Mouse (Mus musculus): ENCODE measurements at regions not wholly inside any gene's neighbourhood (a gene's known extent, or its start where the extent isn't known, plus 50 kb on each side); places are given as distances from the start of the nearest gene placed in this dataset.

- in situ Hi-C loops (cut with MboI; ENCODE audit: low pct_ligation_motif_present, low pct_unique_long_range_greater_than_20kb, low sequenced_read_pairs) (no loop called here), dilution Hi-C loops (cut with MboI; ENCODE audit: extremely low pct_ligation_motif_present, extremely low pct_unique_long_range_greater_than_20kb, low sequenced_read_pairs) (no loop called here)
- Histone ChIP-seq H3K79me2 (replicated peaks; ENCODE audit: control insufficient read depth, extremely low read depth, insufficient read depth, poor library complexity, severe bottlenecking) (no peaks in the 10 kb centered on the region), H3K36me3 (replicated peaks in 1 of 2; ENCODE audit: control insufficient read depth in 1 of 2, insufficient read depth in 1 of 2, low read length in 1 of 2) (no peaks in the 10 kb centered on the region), H3K9me3 (replicated peaks; ENCODE audit: low read length) (no peaks in the 10 kb centered on the region), H3K27ac (ENCODE audit: insufficient read depth, low read depth) (no peak overlapping the region), H3K4me3 (replicated peaks in 1 of 3; ENCODE audit: low read depth in 2 of 3, low read length in 2 of 3, poor library complexity in 1 of 3) (no peak overlapping the region), H3K9ac (ENCODE audit: insufficient read depth, low read depth) (no peak overlapping the region), H3K4me2 (ENCODE audit: insufficient read depth, low read depth, poor library complexity, severe bottlenecking) (no peak overlapping the region), H3K4me1 (ENCODE audit: control insufficient read depth in 1 of 2, insufficient read depth in 2 of 2) (no peaks in the 10 kb centered on the region), H3K27me3 (replicated peaks) (no peaks in the 10 kb centered on the region)
- DNase-seq (ENCODE audit: extremely low read depth), result no peak
- no peak for TF ChIP-seq RCOR1 (conservative IDR thresholded peaks at IDR 0.05; ENCODE audit: low read depth, low read length)
- TF ChIP-seq MAZ (IDR thresholded peaks at IDR 0.05; ENCODE audit: low read depth, low read length), result no peak
These were observed 732.8 kb downstream of the Kcna4 start for GRCm38 (mm10) chr2:108023206-108023605.

GRCm38 (mm10) chr2:108030657-108031056 lies 740.2 kb downstream of the Kcna4 start:
- H3K4me3 ChIP-seq (replicated peaks in 1 of 3; ENCODE audit: low read depth in 2 of 3, low read length in 2 of 3, poor library complexity in 1 of 3), result no peak overlapping the region
- TF ChIP-seq ZNF384 (IDR thresholded peaks at IDR 0.05; ENCODE audit: low read depth, low read length) (no peak), TBP (conservative IDR thresholded peaks at IDR 0.05; ENCODE audit: low read depth, low read length) (no peak), SMC3 (IDR thresholded peaks at IDR 0.05; ENCODE audit: low read depth, low read length) (no peak), KAT2A (IDR thresholded peaks at IDR 0.05; ENCODE audit: insufficient replicate concordance, low read length) (no peak), USF1 (IDR thresholded peaks at IDR 0.05; ENCODE audit: low read depth, low read length) (no peak), CHD1 (IDR thresholded peaks at IDR 0.05; ENCODE audit: low read depth, low read length) (no peak), USF2 (conservative IDR thresholded peaks at IDR 0.05; ENCODE audit: low read depth, low read length) (no peak), RAD21 (IDR thresholded peaks at IDR 0.05; ENCODE audit: low read depth, low read length) (no peak), ZKSCAN1 (IDR thresholded peaks at IDR 0.05; ENCODE audit: borderline replicate concordance, low read depth, low read length) (no peak), UBTF (IDR thresholded peaks at IDR 0.05; ENCODE audit: low read depth, low read length) (no peak), CTCF (conservative IDR thresholded peaks at IDR 0.05 in 1 of 2, IDR thresholded peaks at IDR 0.05 in 1 of 2; ENCODE audit: low read depth in 2 of 2, low read length in 2 of 2) (no peak), GABPA (IDR thresholded peaks at IDR 0.05; ENCODE audit: insufficient replicate concordance, low read depth, low read length) (no peak), NRF1 (IDR thresholded peaks at IDR 0.05; ENCODE audit: low read depth, low read length) (no peak), MEF2A (IDR thresholded peaks at IDR 0.05; ENCODE audit: borderline replicate concordance, low read depth, low read length) (no peak), POLR2AphosphoS2 (IDR thresholded peaks at IDR 0.05; ENCODE audit: low read depth, low read length) (no peak), ELF1 (IDR thresholded peaks at IDR 0.05; ENCODE audit: low read depth, low read length) (no peak), JUN (IDR thresholded peaks at IDR 0.05; ENCODE audit: insufficient read depth, low read depth, low read length) (no peak), BHLHE40 (IDR thresholded peaks at IDR 0.05; ENCODE audit: low read depth, low read length) (no peak), E2F4 (IDR thresholded peaks at IDR 0.05; ENCODE audit: insufficient replicate concordance, low read depth, low read length) (no peak)
- H3K9me3 ChIP-seq (replicated peaks; ENCODE audit: low read length), result peaks cover 3% of the 10 kb centered on the region
- H3K9ac ChIP-seq (ENCODE audit: insufficient read depth, low read depth), result no peak overlapping the region
- dilution Hi-C loops (cut with MboI; ENCODE audit: extremely low pct_ligation_motif_present, extremely low pct_unique_long_range_greater_than_20kb, low sequenced_read_pairs), result no loop called here
- H3K4me2 ChIP-seq (ENCODE audit: insufficient read depth, low read depth, poor library complexity, severe bottlenecking), result no peak overlapping the region
- H3K27ac ChIP-seq (ENCODE audit: insufficient read depth, low read depth), result no peak overlapping the region
- no peak for DNase-seq (ENCODE audit: extremely low read depth)
- no peaks in the 10 kb centered on the region for H3K4me1 ChIP-seq (ENCODE audit: control insufficient read depth in 1 of 2, insufficient read depth in 2 of 2)
- H3K36me3 ChIP-seq (replicated peaks in 1 of 2; ENCODE audit: control insufficient read depth in 1 of 2, insufficient read depth in 1 of 2, low read length in 1 of 2), result no peaks in the 10 kb centered on the region
- in situ Hi-C loops (cut with MboI; ENCODE audit: low pct_ligation_motif_present, low pct_unique_long_range_greater_than_20kb, low sequenced_read_pairs), result no loop called here
- no peaks in the 10 kb centered on the region for H3K27me3 ChIP-seq (replicated peaks)
- no peaks in the 10 kb centered on the region for H3K79me2 ChIP-seq (replicated peaks; ENCODE audit: control insufficient read depth, extremely low read depth, insufficient read depth, poor library complexity, severe bottlenecking)

Data from CH12.LX (cell line).